Mouse (Mus musculus) heart, adult 8-10 months (tissue): ENCODE results near the gene Chd3. TPM values are rescaled to one million over a fixed set of nuclear protein-coding genes. Genes with fewer than 3 reads are reported as not detected.
A peak's percentile ranks its signal among the peaks of the same experiment; 100 is the strongest.
"Not testable (repeated sequence)": the region's sequence is repeated elsewhere in the genome, so short reads cannot be mapped to it uniquely, and the experiment has no call there.

Experiments used
- DNase-seq: peaks from one replicate; pipeline ENCODE4 v3.0.0; 2022; ENCODE audit warnings: low spot score
- total RNA-seq, 4 experiments: library from RNA; stranded (reverse); gene quantifications; 2 replicates each; pipeline ENCODE4 v1.2.4; 2022

Gene Chd3
- total RNA-seq, 4 experiments from 2014 or later: 16.7 to 20.4 (median 18.3) TPM

DNA sequence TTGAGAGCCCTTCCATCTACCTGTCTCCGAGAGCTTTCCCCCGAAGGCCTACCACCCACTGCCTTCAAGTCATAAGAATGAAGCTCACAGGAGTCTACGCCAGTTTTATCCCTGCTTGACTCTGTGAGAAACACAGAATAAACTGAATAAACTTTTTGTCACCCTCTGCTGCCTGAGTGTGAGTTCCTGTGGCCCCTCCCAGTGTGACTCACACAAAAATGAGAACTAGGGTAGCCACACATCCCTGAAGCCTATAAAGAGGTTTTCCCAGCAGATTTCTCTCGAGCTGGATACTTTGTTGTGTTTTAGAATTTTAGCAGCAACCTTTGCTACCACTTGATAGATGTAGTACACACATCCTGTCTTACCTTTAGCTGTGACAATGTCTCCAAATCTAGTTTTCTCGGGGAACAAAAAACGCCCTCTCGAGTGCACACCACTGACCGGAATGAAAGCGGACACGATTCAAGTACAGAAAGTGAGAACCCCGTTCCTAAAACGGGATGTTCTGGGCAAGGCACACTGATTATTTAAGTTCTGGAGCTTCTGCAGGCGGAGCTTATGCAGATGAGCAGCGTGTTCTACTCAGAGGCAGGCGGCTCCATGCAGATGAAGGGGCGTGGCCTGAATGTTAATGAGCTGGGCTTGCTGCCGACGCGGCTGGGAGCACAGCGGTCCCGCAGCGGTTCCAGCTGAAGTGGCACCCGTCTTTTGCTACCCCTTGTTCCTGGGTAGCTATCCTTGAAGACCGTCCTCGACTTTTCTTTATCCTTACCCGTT is 43.4 kb downstream of the Chd3 start, which contains the start of gene Kcnab3:
Gene Kcnab3, plus strand, starts transcription at position 631 of the 780 bp plus-strand sequence.
- peak; percentile 89 for DNase-seq

GRCm38 (mm10) chr11:69324749-69325148 is 44.5 kb downstream of the Chd3 start:
- DNase-seq: no peak

- DNase-seq: peak; percentile 99
Measured at GRCm38 (mm10) chr11:69323667-69324111, 45.5 kb downstream of the Chd3 start, which contains the start of the genes Cntrob and Trappc1. Cntrob (minus strand) TSS chr11:69323775. Trappc1 (plus strand) TSS chr11:69323980.

DNA sequence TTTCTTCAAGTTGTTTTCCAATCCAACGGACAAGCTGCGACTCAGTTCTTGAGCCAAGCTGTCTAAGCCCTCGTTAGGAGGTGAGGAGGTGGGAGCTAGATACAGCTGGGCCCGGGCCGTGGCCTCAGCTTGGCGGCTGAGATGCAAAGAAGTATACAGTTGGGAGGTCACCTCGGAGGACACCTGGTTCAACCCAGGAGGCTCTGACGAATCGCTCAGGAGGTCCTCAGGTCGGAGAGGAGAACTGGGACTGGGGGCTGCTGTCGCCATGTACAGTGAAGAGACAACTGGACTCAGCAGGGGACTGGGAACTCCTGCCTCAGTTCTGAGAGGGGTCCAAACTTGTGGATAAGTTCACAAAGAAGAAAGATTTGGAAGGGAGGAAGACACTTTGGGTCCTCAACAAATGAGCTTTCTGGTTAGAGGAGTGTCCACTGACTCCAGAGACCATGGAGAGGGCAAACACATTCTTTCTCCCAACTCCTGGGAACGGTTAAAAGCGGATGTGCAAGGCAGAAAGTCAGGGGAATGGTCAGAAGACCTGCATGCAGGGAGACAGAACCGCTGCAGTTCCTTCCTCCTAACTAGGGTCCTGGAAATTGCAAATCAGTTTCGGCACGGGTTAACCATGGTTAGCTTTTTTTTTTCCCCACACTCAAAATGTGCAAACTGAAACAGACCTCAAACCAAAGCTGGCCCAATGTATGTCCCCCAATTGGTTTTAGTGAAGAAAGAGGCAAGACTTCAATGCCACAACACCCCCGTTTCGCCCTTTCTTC is 46.3 kb downstream of the Chd3 start:
- no peak for DNase-seq

GRCm38 (mm10) chr11:69322010-69322409 is 47.2 kb downstream of the Chd3 start:
- no peak for DNase-seq

- DNase-seq: no peak
Measured at GRCm38 (mm10) chr11:69321580-69321979, 47.6 kb downstream of the Chd3 start.

DNA sequence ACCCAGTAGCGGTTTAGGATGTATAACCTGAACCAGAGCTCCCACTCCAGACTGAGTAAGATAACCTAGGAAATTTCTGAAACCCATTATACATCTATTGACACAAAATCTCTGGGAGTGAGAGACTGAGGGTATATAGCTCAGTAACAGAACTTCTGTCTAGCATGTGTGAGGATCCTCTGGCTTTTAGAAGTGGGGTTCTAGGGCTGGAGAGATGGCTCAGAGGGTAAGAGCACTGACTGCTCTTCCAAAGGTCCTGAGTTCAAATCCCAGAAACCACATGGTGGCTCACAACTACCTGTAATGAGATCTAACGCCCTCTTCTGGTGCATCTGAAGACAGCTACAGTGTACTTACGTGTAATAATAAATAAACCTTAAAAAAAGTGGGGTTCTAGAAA is 51.2 kb downstream of the Chd3 start:
- not testable (repeated sequence) for DNase-seq

DNA sequence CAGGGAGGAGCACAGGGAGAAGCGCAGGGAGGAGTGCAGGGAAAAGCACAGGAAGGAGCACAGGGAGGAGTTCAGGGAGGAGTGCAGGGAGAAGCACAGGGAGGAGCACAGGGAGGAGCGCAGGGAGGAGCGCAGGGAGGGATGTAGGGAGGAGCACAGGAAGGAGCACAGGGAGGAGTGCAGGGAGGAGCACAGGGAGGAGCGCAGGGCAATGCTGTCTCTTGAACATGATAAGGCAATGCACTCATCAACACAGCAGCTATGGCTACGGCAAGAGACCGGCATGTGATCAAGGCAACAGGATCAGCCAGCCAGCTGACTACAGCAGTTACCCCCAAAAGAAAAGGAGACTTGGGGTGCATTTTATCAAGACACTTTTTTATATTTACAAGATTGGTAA is 52.8 kb downstream of the Chd3 start:
- no peak for DNase-seq

GRCm38 (mm10) chr11:69311266-69311665 is 57.9 kb downstream of the Chd3 start:
- DNase-seq: peak; percentile 13

DNA sequence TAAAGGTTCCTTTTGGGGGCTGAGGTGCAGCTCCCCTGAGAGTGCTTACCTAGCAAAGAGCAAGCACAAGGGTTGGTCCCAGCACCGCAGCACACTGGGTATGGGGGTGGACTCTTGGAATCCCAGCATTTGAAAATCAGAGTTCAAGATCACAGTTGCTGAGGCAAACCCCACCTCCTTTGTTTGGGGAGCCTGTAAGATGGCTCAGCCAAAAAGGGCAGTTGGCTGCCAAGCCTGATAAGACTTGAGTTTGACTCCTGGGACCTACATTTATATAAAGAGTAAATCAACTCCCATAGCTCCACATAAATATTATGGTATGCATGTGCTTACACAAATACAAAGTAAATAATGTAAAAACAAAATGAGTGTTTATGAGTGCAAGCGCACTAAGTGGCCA is 63.2 kb downstream of the Chd3 start:
- no peak for DNase-seq

- DNase-seq: no peak
Measured at GRCm38 (mm10) chr11:69305291-69305690, 63.9 kb downstream of the Chd3 start.

- DNase-seq: no peak
Measured at GRCm38 (mm10) chr11:69302817-69303216, 66.4 kb downstream of the Chd3 start.

GRCm38 (mm10) chr11:69298231-69298630 is 71.0 kb downstream of the Chd3 start:
- DNase-seq: no peak

DNA sequence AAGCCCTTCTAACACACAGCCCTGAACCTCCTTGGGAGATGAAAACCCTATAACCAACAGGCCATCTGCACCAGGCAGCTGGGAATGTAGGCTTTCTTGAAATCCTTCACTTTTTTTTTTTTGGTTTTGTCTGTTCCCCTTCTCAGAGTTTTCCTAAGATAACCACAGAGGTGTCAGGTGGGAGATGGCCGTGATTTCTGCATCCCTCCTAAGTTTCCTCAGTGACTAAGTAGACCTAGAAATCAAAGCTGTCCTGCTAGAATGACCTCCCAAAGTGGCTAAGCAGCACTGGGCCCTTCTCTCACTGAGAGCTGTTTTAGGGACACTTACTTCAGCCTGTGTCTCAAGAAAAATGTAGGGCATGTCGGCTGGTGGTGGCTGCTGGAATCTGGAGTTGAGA is 71.4 kb downstream of the Chd3 start:
- no peak for DNase-seq

GRCm38 (mm10) chr11:69295286-69295685 is 73.9 kb downstream of the Chd3 start:
- DNase-seq: no peak

Other genes starting within 250 kb of the Chd3 start
- gene Hes7, start 249.0 kb downstream of the Chd3 start, total RNA-seq: under 1 TPM in 1 of 4 experiments, not detected in 3; 0.12 TPM
- gene 9130213A22Rik, start 246.8 kb downstream of the Chd3 start, total RNA-seq: under 1 TPM; 0.16 to 0.60 (median 0.38) TPM
- gene Aloxe3, start 243.5 kb downstream of the Chd3 start, total RNA-seq: not detected
- gene Alox12b, start 212.4 kb downstream of the Chd3 start, total RNA-seq: not detected
- 1 to 10 TPM in 3 of 4 experiments, under 1 TPM in 1; 0.89 to 1.8 (median 1.2) TPM for gene Alox8, start 171.6 kb downstream of the Chd3 start, total RNA-seq
- gene Gucy2e, start 132.4 kb downstream of the Chd3 start, total RNA-seq: 1 to 10 TPM; 1.7 to 2.5 (median 2.1) TPM
- 1 to 10 TPM; 1.8 to 5.1 (median 2.6) TPM for gene Cntrob, start 45.6 kb downstream of the Chd3 start, total RNA-seq
- gene Trappc1, start 45.4 kb downstream of the Chd3 start, total RNA-seq: 10 to 100 TPM; 46.5 to 50.6 (median 49.2) TPM
- gene Kcnab3, start 43.1 kb downstream of the Chd3 start, total RNA-seq: under 1 TPM in 3 of 4 experiments, not detected in 1; 0.17 to 0.38 (median 0.27) TPM
- under 1 TPM; 0.34 to 0.44 (median 0.39) TPM for gene Rnf227, start 28.9 kb downstream of the Chd3 start, total RNA-seq
- 100 to 1,000 TPM; 109 to 140 (median 120) TPM for gene Naa38, start 26.1 kb upstream of the Chd3 start, total RNA-seq
- 10 to 100 TPM; 33.3 to 39.8 (median 36.9) TPM for gene Cyb5d1, start 26.2 kb upstream of the Chd3 start, total RNA-seq
- gene Tmem88, start 28.8 kb upstream of the Chd3 start, total RNA-seq: 10 to 100 TPM; 13.2 to 24.7 (median 19.5) TPM
- gene Kdm6b, start 44.3 kb upstream of the Chd3 start, total RNA-seq: 10 to 100 TPM; 19.1 to 26.2 (median 22.3) TPM
- gene Dnah2, start 179.7 kb upstream of the Chd3 start, total RNA-seq: under 1 TPM; 0.22 to 0.66 (median 0.40) TPM
- 100 to 1,000 TPM; 105 to 137 (median 128) TPM for gene Efnb3, start 190.8 kb upstream of the Chd3 start, total RNA-seq
- gene Wrap53, start 210.8 kb upstream of the Chd3 start, total RNA-seq: 1 to 10 TPM; 4.6 to 6.7 (median 5.6) TPM
- 10 to 100 TPM; 12.8 to 16.3 (median 14.1) TPM for gene Trp53, start 211.0 kb upstream of the Chd3 start, total RNA-seq
- 10 to 100 TPM; 12.4 to 16.3 (median 13.1) TPM for gene Atp1b2, start 236.5 kb upstream of the Chd3 start, total RNA-seq
- gene Shbg, start 248.5 kb upstream of the Chd3 start, total RNA-seq: not detected